Mouse (Mus musculus) thymus, postnatal 0 days (tissue): ENCODE data around the gene Gm43064. TPM values are rescaled to one million over a fixed set of nuclear protein-coding genes. Genes with fewer than 3 reads are reported as not detected.

Experiments
- DNase-seq: peaks from one replicate; pipeline ENCODE4 v3.0.0-alpha.2; 2015; ENCODE audit warnings: low spot score
- polyA plus RNA-seq: library from polyadenylated mRNA; unstranded; fragments of >200 nt; fragmentation: Nextera tagmentation; extraction: Ambion mirVana; gene quantifications from 2 replicates; pipeline ENCODE4 v1.2.1, GENCODE M21; 2015

Gm43064 gene
- polyA plus RNA-seq, 1 experiment from 2014 or later, result 0.29 TPM

- peak; percentile 91 for DNase-seq
Observed at GRCm38 (mm10) chr3:103852565-103853299, 43.4 kb downstream of the Gm43064 start.

DNA sequence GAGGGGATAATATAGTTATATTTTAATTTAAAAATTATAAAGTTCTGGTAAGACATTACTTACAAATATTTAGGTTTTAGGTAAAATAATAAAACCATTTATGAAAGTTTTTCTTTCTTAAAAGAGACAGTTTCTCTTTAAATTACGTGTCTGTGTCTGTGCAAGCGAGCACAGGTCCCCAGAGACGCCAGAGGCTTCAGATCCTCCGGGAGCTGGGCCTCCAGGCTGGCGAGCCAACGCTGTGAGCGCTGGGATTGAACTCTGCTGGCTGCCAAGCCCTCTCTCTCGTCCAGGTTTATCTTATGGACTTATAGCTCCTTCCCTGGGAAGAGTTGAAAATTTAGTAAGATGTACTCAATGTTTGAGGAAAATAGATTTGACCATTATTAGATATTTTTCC is 44.4 kb downstream of the Gm43064 start:
- no peak for DNase-seq

DNA sequence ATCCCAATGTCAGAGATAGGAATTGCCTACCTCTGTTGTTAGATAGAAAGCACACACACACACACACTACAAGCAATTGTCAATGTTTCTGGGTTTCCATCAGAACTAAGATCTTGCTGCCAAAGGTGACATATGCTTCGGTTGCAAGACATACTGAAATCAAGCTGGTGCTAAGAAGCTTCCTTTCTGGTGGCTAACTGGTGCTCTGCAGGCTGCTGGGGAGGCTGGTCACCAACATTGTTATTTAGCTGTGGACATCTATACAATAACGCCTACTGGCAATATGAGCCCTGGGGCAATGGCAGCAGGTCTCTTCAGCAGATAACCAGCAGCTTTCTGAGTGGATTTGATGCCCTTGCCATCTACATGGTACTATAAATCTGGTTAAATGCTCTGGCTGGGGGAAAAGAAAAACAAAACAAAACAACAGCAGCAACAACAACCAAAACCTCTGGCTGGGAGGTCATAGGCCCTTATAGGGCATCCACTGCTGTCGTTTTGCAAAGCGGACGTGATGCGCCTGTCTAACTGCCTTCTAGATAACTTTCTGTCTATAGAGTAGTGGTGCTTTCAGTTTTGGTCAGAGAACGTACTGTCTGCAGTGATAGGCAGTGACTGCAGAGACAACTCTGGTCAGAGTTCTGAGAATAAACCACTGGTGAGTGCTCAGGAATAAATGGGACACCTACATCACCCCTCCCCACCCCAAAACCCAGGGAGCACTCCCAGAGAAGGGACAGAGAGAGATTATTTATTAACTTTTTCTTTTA is 47.8 kb downstream of the Gm43064 start:
- DNase-seq, result no peak

- DNase-seq, result no peak
Observed at GRCm38 (mm10) chr3:103857977-103858563, 48.7 kb downstream of the Gm43064 start.

- peak; percentile 77 for DNase-seq
Observed at GRCm38 (mm10) chr3:103858881-103859801, 49.8 kb downstream of the Gm43064 start, which contains the start of gene Ptpn22. Ptpn22 (plus strand) TSS chr3:103859795.

GRCm38 (mm10) chr3:103859851-103860391 is 50.5 kb downstream of the Gm43064 start:
- DNase-seq, result peak; percentile 89

DNA sequence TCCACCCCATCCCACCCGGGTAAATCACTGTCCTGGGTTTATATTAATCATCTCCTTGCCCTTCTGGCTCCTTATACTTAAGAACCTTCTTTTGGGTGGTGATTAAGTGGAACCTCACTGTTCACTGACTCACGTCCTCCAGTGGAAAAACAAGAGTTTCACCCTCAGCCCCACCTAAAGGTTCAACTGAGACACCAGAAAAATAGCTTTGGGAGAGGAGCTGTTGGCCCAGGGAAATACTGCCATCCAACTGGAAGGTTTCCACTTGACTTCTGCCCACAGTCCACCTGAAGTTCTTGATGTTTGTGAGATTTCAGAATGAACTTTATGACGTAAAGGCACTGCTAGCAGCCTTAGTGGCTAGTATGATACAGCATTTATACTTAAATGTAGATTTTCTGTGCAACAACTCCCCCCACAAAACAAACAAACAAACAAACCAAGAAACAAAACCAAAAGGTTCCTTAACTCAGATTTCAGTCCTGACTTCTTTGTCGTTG is 53.4 kb downstream of the Gm43064 start:
- no peak for DNase-seq

DNA sequence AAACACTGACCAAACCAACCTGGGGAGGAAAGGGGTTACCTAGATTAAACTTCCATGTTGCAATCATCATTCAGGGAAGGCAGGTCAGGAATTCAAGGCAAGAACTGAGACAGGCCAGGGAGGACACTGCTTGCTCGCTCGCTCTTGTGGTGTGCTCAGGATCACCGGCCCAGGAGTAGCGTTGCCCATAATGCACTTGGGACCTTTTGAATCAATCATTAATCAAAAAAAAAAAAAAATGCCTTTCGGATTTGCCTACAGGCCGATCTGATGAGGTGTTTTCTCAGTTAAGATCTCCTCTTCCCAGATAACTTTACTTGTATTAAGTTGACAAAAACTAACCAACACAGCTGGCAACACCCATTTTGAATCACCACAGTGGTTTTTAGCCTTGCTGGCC is 54.8 kb downstream of the Gm43064 start:
- DNase-seq, result no peak

- peak; percentile 11 for DNase-seq
Observed at GRCm38 (mm10) chr3:103867424-103867971, 58.1 kb downstream of the Gm43064 start.

GRCm38 (mm10) chr3:103868008-103868407 is 58.6 kb downstream of the Gm43064 start:
- peak; percentile 25 for DNase-seq

GRCm38 (mm10) chr3:103872663-103873098 is 63.3 kb downstream of the Gm43064 start:
- no peak for DNase-seq

DNA sequence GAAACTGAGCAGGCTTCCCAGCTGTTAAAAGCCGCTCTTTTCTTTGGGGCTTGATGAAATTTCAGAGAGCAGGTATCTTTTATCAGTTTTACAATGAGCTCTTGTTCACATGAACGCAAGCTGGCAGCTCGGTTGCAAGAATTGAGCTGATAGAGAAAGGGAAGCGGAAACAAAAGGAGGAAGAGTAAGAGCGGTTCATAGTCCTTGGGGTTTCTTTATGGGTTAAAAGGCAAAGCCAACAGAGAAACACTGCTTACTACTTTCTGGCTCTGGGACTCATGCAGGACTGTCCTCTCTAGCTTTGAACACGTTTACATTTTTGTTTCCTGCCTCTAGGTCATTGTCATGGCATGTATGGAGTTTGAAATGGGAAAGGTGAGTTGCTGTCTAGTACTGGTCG is 65.0 kb downstream of the Gm43064 start:
- DNase-seq, result no peak

DNA sequence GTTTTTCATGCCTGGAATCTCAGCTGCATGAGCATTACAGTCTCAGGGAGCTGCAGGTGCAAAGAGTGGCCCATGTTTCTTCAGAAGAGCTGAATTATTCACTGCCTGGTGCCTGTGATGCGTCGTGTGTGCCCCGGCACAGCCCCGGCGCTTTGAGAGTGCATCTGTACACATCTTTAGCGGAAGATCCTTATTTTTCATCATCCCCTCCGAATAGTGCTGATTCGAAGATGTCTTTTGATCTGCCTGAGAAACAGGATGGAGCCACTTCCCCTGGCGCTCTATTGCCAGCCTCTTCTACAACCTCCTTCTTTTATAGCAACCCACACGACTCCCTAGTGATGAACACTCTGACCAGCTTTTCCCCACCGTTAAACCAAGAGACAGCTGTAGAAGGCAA is 76.6 kb downstream of the Gm43064 start:
- DNase-seq, result peak; percentile 64

GRCm38 (mm10) chr3:103887581-103887980 is 78.2 kb downstream of the Gm43064 start:
- peak; percentile 74 for DNase-seq

Other genes starting within 250 kb of the Gm43064 start
- gene Syt6, start 234.3 kb upstream of the Gm43064 start, polyA plus RNA-seq, result 0.05 TPM in 1 of 2 replicates, not detected in the other
- 0.24 and 0.42 TPM in 2 replicates for gene Atg4a-ps, start 163.5 kb upstream of the Gm43064 start, polyA plus RNA-seq
- gene Olfml3, start 71.6 kb upstream of the Gm43064 start, polyA plus RNA-seq, result 2.4 and 2.9 TPM in 2 replicates
- gene Gm10964, start 70.2 kb upstream of the Gm43064 start, polyA plus RNA-seq, result not detected in 2 replicates
- 19.9 and 24.5 TPM in 2 replicates for gene Hipk1, start 18.0 kb upstream of the Gm43064 start, polyA plus RNA-seq
- gene Dclre1b, start 129 bp upstream of the Gm43064 start, polyA plus RNA-seq, result 47.8 and 50.9 TPM in 2 replicates
- 24.8 and 26.4 TPM in 2 replicates for gene Ap4b1, start 53 bp upstream of the Gm43064 start, polyA plus RNA-seq
- 1.1 and 2.4 TPM in 2 replicates for gene Bcl2l15, start 23.0 kb downstream of the Gm43064 start, polyA plus RNA-seq
- 59.5 and 64.6 TPM in 2 replicates for gene Ptpn22, start 50.2 kb downstream of the Gm43064 start, polyA plus RNA-seq
- gene Rsbn1, start 104.5 kb downstream of the Gm43064 start, polyA plus RNA-seq, result 18.6 and 22.2 TPM in 2 replicates
- 38.9 and 43.8 TPM in 2 replicates for gene Phtf1, start 158.5 kb downstream of the Gm43064 start, polyA plus RNA-seq